8 mouse cellular contexts compared by ENCODE assay signal in genomic region chr1:118457256-118457882, GRCm38 (mm10).
DNase-seq lines count a peak whose midpoint lies in the region; TF ChIP-seq lines count a peak whose summit lies in the region.

No protein-coding gene starts in this region.

- DNase-seq in embryo, embryonic 11 days: peak; percentile 11
- DNase-seq in embryo, embryonic 10.5 days (ENCODE audit: low spot score): no peak
- peak; percentile 38 for DNase-seq in thymus, postnatal 4 days
- DNase-seq in thymus, adult 18-20 months: no peak
- DNase-seq in layer of hippocampus, adult 18-20 months (ENCODE audit: low spot score in 2 of 2): peak; percentile 50 to 77
- no peak for DNase-seq in spleen, adult 12 weeks (ENCODE audit: low spot score)
- no peak for DNase-seq in lung, adult 2 months

- no peak overlapping the region for H3K4me3 ChIP-seq in myocyte
- no peak overlapping the region for H3K4me3 ChIP-seq in lung, adult 2 months (replicated peaks; ENCODE audit: extremely low read depth, low read depth, low read length)

- no peak for TF ChIP-seq POLR2A in myocyte (IDR thresholded peaks at IDR 0.05; ENCODE audit: insufficient read length, low read depth)
- TF ChIP-seq POLR2A in lung, adult 2 months (IDR thresholded peaks at IDR 0.05; ENCODE audit: borderline replicate concordance, extremely low read depth, low read depth, low read length): no peak

- no peaks in the 10 kb centered on the region for H3K27me3 ChIP-seq in myocyte (ENCODE audit: control insufficient read depth, insufficient read depth, insufficient read length)

- H3K36me3 ChIP-seq in myocyte (ENCODE audit: control insufficient read depth, insufficient read depth): peaks cover 6% of the 10 kb centered on the region

- TF ChIP-seq CTCF in lung, adult 2 months (IDR thresholded peaks at IDR 0.05; ENCODE audit: insufficient read depth, low read length): no peak

- H3K4me1 ChIP-seq in lung, adult 2 months (ENCODE audit: control insufficient read depth, insufficient read depth, low read length): peaks cover 6% of the 10 kb centered on the region; the same call in 1 of the 2 replicates

- WGBS in lung, adult 2 months: 47% methylated on average over 11 of the region's 11 CpGs

- peaks cover 62% of the 10 kb centered on the region for H3K79me2 ChIP-seq in myocyte (ENCODE audit: control insufficient read depth, insufficient read depth)

- H3ac ChIP-seq in myocyte (ENCODE audit: control insufficient read depth, insufficient read length): no peak overlapping the region

- peak overlapping the region; percentile 0 for H3K4me2 ChIP-seq in myocyte (ENCODE audit: low read depth)

TF ChIP-seq in myocyte, 11 proteins besides CTCF, POLR2A, EP300 and RAD21:
- TF ChIP-seq MYOG (IDR thresholded peaks at IDR 0.05; ENCODE audit: control insufficient read depth in 1 of 3, insufficient read depth in 1 of 3, insufficient read length in 2 of 3, low read depth in 2 of 3): no peak
- no peak for TF ChIP-seq USF1 (IDR thresholded peaks at IDR 0.05; ENCODE audit: low read depth)
- TF ChIP-seq E2F4 (IDR thresholded peaks at IDR 0.05; ENCODE audit: insufficient read depth): no peak
- TF ChIP-seq MAX (IDR thresholded peaks at IDR 0.05; ENCODE audit: low read depth): no peak
- no peak for TF ChIP-seq POLR2AphosphoS2 (IDR thresholded peaks at IDR 0.05; ENCODE audit: insufficient read length, low read depth)
- no peak for TF ChIP-seq TCF3 (IDR thresholded peaks at IDR 0.05; ENCODE audit: insufficient read length, low read depth)
- TF ChIP-seq TCF12 (IDR thresholded peaks at IDR 0.05; ENCODE audit: insufficient read depth, poor library complexity, severe bottlenecking): no peak
- no peak for TF ChIP-seq SRF (IDR thresholded peaks at IDR 0.05; ENCODE audit: control insufficient read depth, insufficient read length, low read depth)
- TF ChIP-seq MYOD1 (IDR thresholded peaks at IDR 0.05; ENCODE audit: control insufficient read depth in 1 of 3, insufficient read length in 2 of 3, low read depth in 2 of 3): no peak

Comparison
In these comparisons a context has a peak if more than half of its experiments do, and no peak if none do; other contexts are left out.
1. DNase-seq: peak in embryo, embryonic 11 days (single experiment), thymus, postnatal 4 days (single experiment) and layer of hippocampus, adult 18-20 months (2 of 2); none in embryo, embryonic 10.5 days (single experiment), thymus, adult 18-20 months (0 of 2), spleen, adult 12 weeks (single experiment) and lung, adult 2 months (single experiment).